Mouse (Mus musculus) left cerebral cortex, postnatal 14 days (tissue): ENCODE measurements at regions not wholly inside any gene's neighbourhood (a gene's known extent, or its start where the extent isn't known, plus 50 kb on each side); places are given as distances from the start of the nearest gene placed in this dataset.
"Not testable (repeated sequence)": the region's sequence is repeated elsewhere in the genome, so short reads cannot be mapped to it uniquely, and the experiment has no call there.

Source experiments
- DNase-seq, 2 experiments: peaks; one replicate each; pipeline ENCODE4 v3.0.0; 2021 to 2022; ENCODE audit warnings: low spot score in 2 of 2, mixed read lengths in 1 of 2
- intact Hi-C: fragments of 180-260 bp; cut with DNase I; formaldehyde crosslinking; loops from one replicate; pipeline ENCODE4 v1.15.1; 2025

- intact Hi-C loops = loop anchor here (5.0 kb wide), 1 partner anchor 389 kb away; no protein-coding TSS in a partner anchor
- DNase-seq = peak; percentile 9 to 34
Measured at GRCm38 (mm10) chr17:52351293-52351692, 251.2 kb upstream of the Kcnh8 start.

- intact Hi-C loops = loop anchor here (5.0 kb wide), 1 partner anchor 388 kb away; no protein-coding TSS in a partner anchor
- no peak for DNase-seq
Measured at GRCm38 (mm10) chr17:52350696-52351095, 251.8 kb upstream of the Kcnh8 start.

- intact Hi-C loops = loop anchor here (5.0 kb wide), 1 partner anchor 388 kb away; no protein-coding TSS in a partner anchor
- DNase-seq = no peak
Measured at GRCm38 (mm10) chr17:52349872-52350271, 252.6 kb upstream of the Kcnh8 start.

GRCm38 (mm10) chr17:52348481-52349083 is 253.9 kb upstream of the Kcnh8 start:
- intact Hi-C loops = no loop called here
- peak; percentile 17 to 30 for DNase-seq

GRCm38 (mm10) chr17:52320586-52320985 is 281.9 kb upstream of the Kcnh8 start:
- DNase-seq = no peak

GRCm38 (mm10) chr17:52316976-52317375 is 285.5 kb upstream of the Kcnh8 start:
- no peak for DNase-seq
- intact Hi-C loops = no loop called here

More at GRCm38 (mm10) chr17:52320586-52320985, 281.9 kb upstream of the Kcnh8 start:
- intact Hi-C loops = loop anchor here (5.0 kb wide), 1 partner anchor 83 kb away; no protein-coding TSS in a partner anchor

GRCm38 (mm10) chr17:52315879-52316278 is 286.6 kb upstream of the Kcnh8 start:
- intact Hi-C loops = no loop called here
- DNase-seq = no peak

GRCm38 (mm10) chr17:52315456-52315855 is 287.1 kb upstream of the Kcnh8 start:
- intact Hi-C loops, DNase-seq: not testable (repeated sequence)

- intact Hi-C loops = no loop called here
- DNase-seq = no peak
Measured at GRCm38 (mm10) chr17:52312043-52312442, 290.5 kb upstream of the Kcnh8 start.

GRCm38 (mm10) chr17:52308789-52309188 is 293.7 kb upstream of the Kcnh8 start:
- intact Hi-C loops = no loop called here
- no peak for DNase-seq

- DNase-seq = no peak
- intact Hi-C loops = no loop called here
Measured at GRCm38 (mm10) chr17:52304133-52304532, 298.4 kb upstream of the Kcnh8 start.

GRCm38 (mm10) chr17:52303320-52303719 is 299.2 kb upstream of the Kcnh8 start:
- intact Hi-C loops = no loop called here
- DNase-seq = no peak

GRCm38 (mm10) chr17:52299769-52300168 is 302.7 kb upstream of the Kcnh8 start:
- no peak for DNase-seq
- intact Hi-C loops = no loop called here

- intact Hi-C loops = no loop called here
- DNase-seq = no peak
Measured at GRCm38 (mm10) chr17:52285392-52285791, 317.1 kb upstream of the Kcnh8 start.

GRCm38 (mm10) chr17:52282264-52282663 is 320.2 kb upstream of the Kcnh8 start:
- no peak for DNase-seq
- intact Hi-C loops = no loop called here

GRCm38 (mm10) chr17:52278523-52278922 is 324.0 kb upstream of the Kcnh8 start:
- intact Hi-C loops = no loop called here
- no peak for DNase-seq

- DNase-seq = no peak
- intact Hi-C loops = no loop called here
Measured at GRCm38 (mm10) chr17:52268792-52269191, 333.7 kb upstream of the Kcnh8 start.

- DNase-seq = no peak
- intact Hi-C loops = no loop called here
Measured at GRCm38 (mm10) chr17:52251284-52251683, 351.2 kb upstream of the Kcnh8 start.

- DNase-seq = no peak
- intact Hi-C loops = no loop called here
Measured at GRCm38 (mm10) chr17:52225584-52225983, 376.9 kb upstream of the Kcnh8 start.

GRCm38 (mm10) chr17:52220422-52220821 is 382.1 kb upstream of the Kcnh8 start:
- DNase-seq = no peak
- intact Hi-C loops = no loop called here

GRCm38 (mm10) chr17:52217411-52217810 is 384.3 kb upstream of the Satb1 start:
- DNase-seq = no peak
- intact Hi-C loops = no loop called here

- no peak for DNase-seq
- intact Hi-C loops = no loop called here
Measured at GRCm38 (mm10) chr17:52212944-52213343, 379.9 kb upstream of the Satb1 start.
